Mouse (Mus musculus) cortical plate, adult 2 months (tissue): Measurements from ENCODE around the gene Olfr370.

Experiments used
- CTCF ChIP-seq: fragments of 200-500 bp; IDR thresholded peaks from 2 replicates; pipeline ENCODE4 v1.5.1; 2011; ENCODE audit warnings: mild to moderate bottlenecking, control low read depth, low read length; ENCODE audit not compliant: insufficient read depth; ENCODE audit errors: extremely low read depth
- POLR2A ChIP-seq: fragments of 200-500 bp; IDR thresholded peaks from 2 replicates; pipeline ENCODE4 v1.6.1; 2011; ENCODE audit warnings: mild to moderate bottlenecking, low read length, control low read depth; ENCODE audit not compliant: insufficient read depth; ENCODE audit errors: extremely low read depth

- TF ChIP-seq POLR2A (no peak), CTCF (no peak)
Measured at GRCm38 (mm10) chr8:83585333-83585732, 49.8 kb downstream of the Olfr370 start.
